8 mouse cellular contexts compared by ENCODE assay signal in the genomic region with DNA sequence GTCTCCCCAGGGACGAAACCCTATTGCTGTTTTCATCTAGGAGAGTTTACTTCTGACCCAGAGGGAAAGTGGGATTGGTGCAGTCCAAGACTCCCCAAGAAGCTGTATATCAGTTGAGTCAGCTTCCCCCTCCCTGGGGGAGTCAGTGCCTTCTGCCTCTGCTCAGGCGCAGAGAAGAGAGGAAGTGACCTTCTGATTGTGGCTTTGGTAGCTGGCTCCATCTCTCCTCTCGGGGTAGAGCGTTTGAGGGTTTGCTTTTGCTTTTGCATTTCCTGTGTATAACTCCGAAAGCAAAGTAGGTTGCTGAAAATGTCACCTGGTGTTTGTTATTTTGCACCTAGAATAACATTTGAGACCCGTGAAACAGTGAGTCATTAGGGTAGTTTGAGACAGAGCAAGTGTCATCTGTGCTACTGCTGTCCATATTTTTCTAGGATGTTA. TPM values are rescaled to one million over a fixed set of nuclear protein-coding genes. Genes with fewer than 3 reads are reported as not detected.
A peak's percentile ranks its signal among the peaks of the same experiment; 100 is the strongest.
DNase-seq lines count a peak whose midpoint lies in the region; ATAC-seq and TF ChIP-seq lines count a peak whose summit lies in the region.

No protein-coding gene starts in this region.

- H3K79me2 ChIP-seq in MEL (ENCODE audit: control insufficient read depth, insufficient read depth, low read length, poor library complexity) = peaks cover 15% of the 10 kb centered on the region; the same call in 1 of the 2 replicates

- no peak for TF ChIP-seq CTCF in MEL (IDR thresholded peaks at IDR 0.05 in 2 of 3, conservative IDR thresholded peaks at IDR 0.05 in 1 of 3; ENCODE audit: control insufficient read depth in 1 of 3, insufficient read depth in 1 of 3, low read depth in 2 of 3, low read length in 3 of 3, poor library complexity in 1 of 3, severe bottlenecking in 1 of 3)

- H3K4me1 ChIP-seq in MEL (ENCODE audit: control insufficient read depth in 1 of 2, insufficient read depth in 2 of 2, low read length in 2 of 2) = peaks cover 12 to 29% of the 10 kb centered on the region in 2 experiments
- H3K4me1 ChIP-seq in intestine, embryonic 16.5 days (ENCODE audit: control insufficient read depth, insufficient read depth, low read length) = peaks cover 36% of the 10 kb centered on the region
- peaks cover 17% of the 10 kb centered on the region for H3K4me1 ChIP-seq in forebrain, embryonic 12.5 days

- no peak for ATAC-seq in intestine, embryonic 16.5 days
- ATAC-seq in neutrophil, adult 5-6 weeks (ENCODE audit: extremely low read depth, insufficient number of reproducible peaks, low FRiP score, poor library complexity, severe bottlenecking) = peak; percentile 81
- ATAC-seq in forebrain, embryonic 12.5 days (ENCODE audit: low FRiP score) = no peak

- TF ChIP-seq EP300 in MEL (IDR thresholded peaks at IDR 0.05; ENCODE audit: low read depth in 1 of 2, low read length in 2 of 2) = peak; percentile 6 to 36; a peak in 3 of 4 replicates

- peak overlapping the region; percentile 21 to 50 for H3K4me3 ChIP-seq in MEL (ENCODE audit: control insufficient read depth in 1 of 2, insufficient read depth in 1 of 2, low read depth in 2 of 2, low read length in 2 of 2)
- H3K4me3 ChIP-seq in intestine, embryonic 16.5 days (ENCODE audit: low read length) = no peak overlapping the region
- no peak overlapping the region for H3K4me3 ChIP-seq in forebrain, embryonic 12.5 days (replicated peaks)

- H3K36me3 ChIP-seq in MEL (ENCODE audit: control insufficient read depth in 1 of 2, insufficient read depth in 2 of 2, low read length in 2 of 2) = peaks cover 0 to 16% of the 10 kb centered on the region in 2 experiments; a peak in 2 of 4 replicates
- H3K36me3 ChIP-seq in intestine, embryonic 16.5 days (ENCODE audit: control insufficient read depth, insufficient read depth, low read length) = no peaks in the 10 kb centered on the region
- H3K36me3 ChIP-seq in forebrain, embryonic 12.5 days (replicated peaks) = no peaks in the 10 kb centered on the region

- H3K9ac ChIP-seq in MEL (ENCODE audit: control insufficient read depth, low read depth, low read length, poor library complexity, severe bottlenecking) = 0 out of 2 replicates have a peak overlapping the region, but pooled peaks have one; percentile 29
- H3K9ac ChIP-seq in intestine, embryonic 16.5 days (ENCODE audit: low read depth, low read length) = no peak overlapping the region
- no peak overlapping the region for H3K9ac ChIP-seq in forebrain, embryonic 12.5 days

- WGBS in intestine, embryonic 16.5 days = 65% methylated on average over 6 of the region's 6 CpGs
- 87% methylated on average over 6 of the region's 6 CpGs for WGBS in forebrain, embryonic 12.5 days

- no peak for TF ChIP-seq RAD21 in MEL (IDR thresholded peaks at IDR 0.05; ENCODE audit: low read depth, low read length)

- peak overlapping the region; percentile 53 for H3K27ac ChIP-seq in MEL (ENCODE audit: control insufficient read depth, low read depth, low read length)
- H3K27ac ChIP-seq in intestine, embryonic 16.5 days (ENCODE audit: low read length) = peak overlapping the region; percentile 54
- no peak overlapping the region for H3K27ac ChIP-seq in forebrain, embryonic 12.5 days

- H3K27me3 ChIP-seq in MEL (ENCODE audit: control insufficient read depth in 1 of 2, insufficient read depth in 2 of 2, low read length in 2 of 2) = no peaks in the 10 kb centered on the region
- no peaks in the 10 kb centered on the region for H3K27me3 ChIP-seq in intestine, embryonic 16.5 days (replicated peaks; ENCODE audit: control insufficient read depth, insufficient read depth, low read length)
- no peaks in the 10 kb centered on the region for H3K27me3 ChIP-seq in forebrain, embryonic 12.5 days

- H3K4me2 ChIP-seq in intestine, embryonic 16.5 days (ENCODE audit: low read depth, low read length) = no peak overlapping the region
- H3K4me2 ChIP-seq in forebrain, embryonic 12.5 days = no peak overlapping the region

- peak; percentile 63 for DNase-seq in adrenal gland, adult 2 months
- DNase-seq in adrenal gland, adult 18-20 months (ENCODE audit: low spot score in 2 of 2) = no peak
- DNase-seq in MEL (ENCODE audit: low read depth, low spot score) = peak; percentile 83
- DNase-seq in cerebellum, postnatal 14 days = no peak
- DNase-seq in retina, postnatal 1 day = no peak

- TF ChIP-seq POLR2A in MEL (IDR thresholded peaks at IDR 0.05; ENCODE audit: control insufficient read depth in 1 of 2, insufficient read depth in 1 of 2, low read depth in 1 of 2, low read length in 2 of 2, poor library complexity in 1 of 2) = no peak

- no peaks in the 10 kb centered on the region for H3K9me3 ChIP-seq in MEL (replicated peaks; ENCODE audit: insufficient read depth, low read length)
- no peaks in the 10 kb centered on the region for H3K9me3 ChIP-seq in intestine, embryonic 16.5 days (ENCODE audit: control insufficient read depth, low read length)
- H3K9me3 ChIP-seq in forebrain, embryonic 12.5 days = no peaks in the 10 kb centered on the region

TF ChIP-seq in MEL, 35 proteins besides CTCF, POLR2A, EP300 and RAD21:
- TF ChIP-seq TBP (IDR thresholded peaks at IDR 0.05; ENCODE audit: low read depth, low read length) = 0 out of 2 replicates have a peak, but pooled peaks have one; percentile 41
- TF ChIP-seq POLR2AphosphoS2 (IDR thresholded peaks at IDR 0.05; ENCODE audit: low read length) = no peak
- peak; percentile 56; the same call in 1 of the 2 replicates for TF ChIP-seq ELF1 (IDR thresholded peaks at IDR 0.05; ENCODE audit: low read depth, low read length)
- TF ChIP-seq ZNF384 (IDR thresholded peaks at IDR 0.05; ENCODE audit: low read depth, low read length) = no peak
- TF ChIP-seq ETS1 (IDR thresholded peaks at IDR 0.05; ENCODE audit: low read depth, low read length) = 0 out of 2 replicates have a peak, but pooled peaks have one; percentile 33
- TF ChIP-seq MAZ (IDR thresholded peaks at IDR 0.05; ENCODE audit: low read depth, low read length) = peak; percentile 52; the same call in 1 of the 2 replicates
- peak; percentile 76 for TF ChIP-seq NRF1 (IDR thresholded peaks at IDR 0.05; ENCODE audit: insufficient read depth, low read depth, low read length, poor library complexity, severe bottlenecking)
- 0 out of 2 replicates have a peak, but pooled peaks have one; percentile 27 for TF ChIP-seq RCOR1 (IDR thresholded peaks at IDR 0.05; ENCODE audit: low read depth, low read length)

RNA-seq across cellular contexts. Expression of a gene that starts 42.3 kb away (rescaled TPM):
- total RNA-seq in adrenal gland, adult 2 months (2021) = 10 to 100 TPM; 46.2 to 48.2 TPM
- polyA plus RNA-seq in adrenal gland, adult 2 months (2012; rRNA removed) = 44.1 and 50.9 TPM in 2 replicates
- 10 to 100 TPM; 46.8 to 51.6 TPM for total RNA-seq in adrenal gland, adult 18-20 months (2021)
- total RNA-seq in MEL (2012; rRNA removed) = 69.7 and 77.0 TPM in 2 replicates
- 10 to 100 TPM; 57.2 to 88.3 TPM for polyA plus RNA-seq in MEL (2012; ENCODE audit: insufficient read depth in 1 of 2, insufficient read length in 2 of 2, low read depth in 1 of 2, low replicate concordance in 2 of 2, missing spikeins in 1 of 2)
- polyA plus RNA-seq in intestine, embryonic 16.5 days (2015; fragmentation: Nextera tagmentation; extraction: Ambion mirVana) = 7.9 and 8.1 TPM in 2 replicates
- 74.8 and 93.5 TPM in 2 replicates for total RNA-seq in neutrophil, adult 5-6 weeks (2017)
- polyA plus RNA-seq in forebrain, embryonic 12.5 days (2016; fragmentation: Nextera tagmentation; extraction: Ambion mirVana) = 22.3 and 24.0 TPM in 2 replicates

Comparison
In these comparisons a context has a peak if more than half of its experiments do, and no peak if none do; other contexts are left out.
1. DNase-seq: peak in adrenal gland, adult 2 months (single experiment) and MEL (single experiment); none in adrenal gland, adult 18-20 months (0 of 2), cerebellum, postnatal 14 days (0 of 2) and retina, postnatal 1 day (single experiment).
2. H3K4me3 ChIP-seq: peak in MEL (2 of 2); none in intestine, embryonic 16.5 days (single experiment) and forebrain, embryonic 12.5 days (single experiment).